8 mouse cellular contexts compared by ENCODE assay signal in genomic region chr11:76647062-76647461, GRCm38 (mm10). TPM values are rescaled to one million over a fixed set of nuclear protein-coding genes. Genes with fewer than 3 reads are reported as not detected.
DNase-seq lines count a peak whose midpoint lies in the region; ATAC-seq and TF ChIP-seq lines count a peak whose summit lies in the region.

No protein-coding gene starts in this region.

- peak; percentile 28 for DNase-seq in embryo, embryonic 10.5 days (ENCODE audit: low spot score)
- DNase-seq in embryo, embryonic 10 days (ENCODE audit: low spot score): no peak
- DNase-seq in right cerebral cortex, postnatal 10 days (ENCODE audit: low spot score in 2 of 2): peak; percentile 69 to 71
- no peak for DNase-seq in right cerebral cortex, adult 18-20 months
- no peak for DNase-seq in urinary bladder, adult 2 months (ENCODE audit: low spot score)
- no peak for DNase-seq in adrenal gland, postnatal 36 days

- H3K4me2 ChIP-seq in intestine, postnatal 0 days (replicated peaks; ENCODE audit: low read depth): peak overlapping the region; percentile 40; the same call in 1 of the 2 replicates

- no peak for TF ChIP-seq CTCF in intestine, postnatal 0 days (IDR thresholded peaks at IDR 0.05; ENCODE audit: low read depth)

- no peak overlapping the region for H3K27ac ChIP-seq in intestine, postnatal 0 days (ENCODE audit: low read depth, low read length)

- no peaks in the 10 kb centered on the region; the same call in 1 of the 2 replicates for H3K4me1 ChIP-seq in intestine, postnatal 0 days (replicated peaks; ENCODE audit: control insufficient read depth, insufficient read depth, low read length)

- 10% methylated on average over 7 of the region's 7 CpGs for WGBS in intestine, postnatal 0 days

- no peaks in the 10 kb centered on the region for H3K9me3 ChIP-seq in intestine, postnatal 0 days (ENCODE audit: control insufficient read depth)

- H3K4me3 ChIP-seq in intestine, postnatal 0 days (ENCODE audit: low read depth, low read length): 0 out of 2 replicates have a peak overlapping the region, but pooled peaks have one; percentile 3

- H3K9ac ChIP-seq in intestine, postnatal 0 days (ENCODE audit: low read depth, low read length): no peak overlapping the region

- no peak for ATAC-seq in intestine, postnatal 0 days
- ATAC-seq in megakaryocyte, adult 5-6 weeks (ENCODE audit: poor library complexity, severe bottlenecking): no peak

- no peaks in the 10 kb centered on the region for H3K36me3 ChIP-seq in intestine, postnatal 0 days (ENCODE audit: control insufficient read depth, insufficient read depth)

- H3K27me3 ChIP-seq in intestine, postnatal 0 days (replicated peaks; ENCODE audit: control insufficient read depth, insufficient read depth, low read length): peaks cover 7% of the 10 kb centered on the region; the same call in 1 of the 2 replicates

RNA-seq across cellular contexts. Expression of gene Abr, which starts 24.9 kb away (rescaled TPM):
- 32.3 and 35.0 TPM in 2 replicates for polyA plus RNA-seq in intestine, postnatal 0 days (2015; fragmentation: Nextera tagmentation; extraction: Ambion mirVana)
- 29.6 and 30.2 TPM in 2 replicates for polyA plus RNA-seq in urinary bladder, adult 2 months (2012; rRNA removed)
- 10 to 100 TPM; 54.6 to 63.5 TPM for total RNA-seq in adrenal gland, postnatal 36 days (2021)
- total RNA-seq in megakaryocyte, adult 5-6 weeks (2015): 45.8 and 47.9 TPM in 2 replicates
- total RNA-seq in megakaryocyte, adult 5-6 weeks (2017): 78.4 and 84.4 TPM in 2 replicates

RNA-seq across cellular contexts. Expression of gene Bhlha9, which starts 25.2 kb away (rescaled TPM):
- polyA plus RNA-seq in intestine, postnatal 0 days (2015; fragmentation: Nextera tagmentation; extraction: Ambion mirVana): not detected in 2 replicates
- polyA plus RNA-seq in urinary bladder, adult 2 months (2012; rRNA removed): not detected in 2 replicates
- total RNA-seq in adrenal gland, postnatal 36 days (2021): not detected
- 0.18 TPM in 1 of 2 replicates, not detected in the other for total RNA-seq in megakaryocyte, adult 5-6 weeks (2015)
- total RNA-seq in megakaryocyte, adult 5-6 weeks (2017): not detected in 2 replicates

RNA-seq across cellular contexts. Expression of gene Trarg1, which starts 32.5 kb away (rescaled TPM):
- 0.85 and 0.96 TPM in 2 replicates for polyA plus RNA-seq in intestine, postnatal 0 days (2015; fragmentation: Nextera tagmentation; extraction: Ambion mirVana)
- polyA plus RNA-seq in urinary bladder, adult 2 months (2012; rRNA removed): 1.4 and 1.6 TPM in 2 replicates
- 10 to 100 TPM; 46.5 to 59.3 TPM for total RNA-seq in adrenal gland, postnatal 36 days (2021)
- not detected in 2 replicates for total RNA-seq in megakaryocyte, adult 5-6 weeks (2015)
- not detected in 2 replicates for total RNA-seq in megakaryocyte, adult 5-6 weeks (2017)

Comparison
In these comparisons a context has a peak if more than half of its experiments do, and no peak if none do; other contexts are left out.
1. DNase-seq: peak in embryo, embryonic 10.5 days (single experiment) and right cerebral cortex, postnatal 10 days (2 of 2); none in embryo, embryonic 10 days (single experiment), right cerebral cortex, adult 18-20 months (single experiment), urinary bladder, adult 2 months (single experiment) and adrenal gland, postnatal 36 days (0 of 2).
2. RNA of gene Trarg1, which starts 32.5 kb away (total RNA-seq): 46.5 to 59.3 TPM in adrenal gland, postnatal 36 days; not detected in megakaryocyte, adult 5-6 weeks; every median in the first group is over 10 times any median in the second.